Mouse (Mus musculus): ENCODE measurements around the gene Ankrd17. TPM values are rescaled to one million over a fixed set of nuclear protein-coding genes. Genes with fewer than 3 reads are reported as not detected.

Ankrd17 gene
- 135 and 138 TPM in 2 replicates for total RNA-seq (2017)

DNA sequence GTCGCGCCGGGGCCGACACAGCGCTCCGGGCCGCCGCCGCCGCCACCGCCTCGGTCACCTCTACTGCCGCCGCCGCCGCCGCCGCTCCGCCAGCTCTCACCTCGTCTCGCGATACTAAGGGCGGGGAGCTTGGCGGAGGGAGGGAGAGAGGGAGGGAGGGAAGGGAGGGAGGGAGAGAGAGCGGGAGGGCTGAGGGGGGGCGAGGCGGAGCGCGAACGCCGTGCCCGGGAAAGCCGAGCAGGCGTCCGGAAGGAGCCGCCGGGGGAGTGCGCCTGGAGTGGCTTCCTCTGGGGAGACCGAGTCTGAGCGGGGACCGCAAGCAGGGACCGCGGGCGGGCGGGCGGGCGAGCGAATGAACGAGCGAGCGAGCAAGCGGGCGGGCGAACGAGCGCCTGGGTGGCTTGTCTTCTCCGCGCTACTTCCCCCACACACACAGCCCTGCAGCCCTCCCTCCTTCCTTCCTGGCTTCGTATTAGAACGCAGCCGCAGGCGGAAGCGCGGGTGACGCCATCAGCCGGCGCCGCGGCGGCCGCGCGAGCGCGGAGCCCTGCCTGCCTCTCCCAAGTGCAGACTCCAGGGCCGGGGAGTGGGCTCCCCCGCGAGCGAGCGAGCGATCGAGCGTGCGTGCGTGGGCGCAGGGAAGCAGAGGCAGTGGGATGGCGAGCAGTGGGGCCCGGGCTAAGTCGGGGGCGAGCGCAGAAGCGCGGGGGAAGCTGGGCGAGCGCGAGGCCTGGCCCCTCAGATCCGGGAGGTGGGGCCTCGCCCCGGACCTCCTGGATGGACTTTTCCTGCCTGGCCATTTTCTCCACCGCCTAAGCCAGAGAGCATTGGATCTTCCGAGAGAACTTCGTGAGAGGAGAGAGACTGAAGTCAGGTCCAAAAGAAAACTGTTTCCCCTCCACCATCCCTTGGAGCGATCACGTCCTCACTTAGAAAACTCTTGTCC is at the start of gene Ankrd17:
Gene Ankrd17 (minus strand): TSS at position 457 of the 946 bp plus-strand sequence.
- ATAC-seq (ENCODE audit: extremely low read depth, insufficient number of reproducible peaks, low FRiP score, poor library complexity, severe bottlenecking): peak; percentile 89

DNA sequence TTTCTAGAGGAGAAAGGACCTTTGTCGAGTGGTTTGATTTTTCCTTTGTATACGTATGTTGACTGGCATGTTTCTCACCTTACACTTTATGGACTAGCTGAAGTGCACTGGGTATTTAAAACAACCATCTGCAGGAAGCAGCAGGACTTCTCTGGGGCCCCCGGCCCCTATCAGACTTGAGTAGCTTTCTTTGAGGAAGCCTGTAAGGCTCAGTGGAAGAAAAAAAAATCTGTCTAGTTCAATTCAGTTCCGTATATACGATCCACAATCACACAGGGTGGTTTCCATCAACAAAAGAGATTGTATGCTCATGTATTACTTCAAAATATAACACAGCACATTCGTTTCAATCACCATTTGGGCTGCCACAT is 48.5 kb upstream of the Ankrd17 start:
- ATAC-seq (ENCODE audit: extremely low read depth, insufficient number of reproducible peaks, low FRiP score, poor library complexity, severe bottlenecking): no peak

DNA sequence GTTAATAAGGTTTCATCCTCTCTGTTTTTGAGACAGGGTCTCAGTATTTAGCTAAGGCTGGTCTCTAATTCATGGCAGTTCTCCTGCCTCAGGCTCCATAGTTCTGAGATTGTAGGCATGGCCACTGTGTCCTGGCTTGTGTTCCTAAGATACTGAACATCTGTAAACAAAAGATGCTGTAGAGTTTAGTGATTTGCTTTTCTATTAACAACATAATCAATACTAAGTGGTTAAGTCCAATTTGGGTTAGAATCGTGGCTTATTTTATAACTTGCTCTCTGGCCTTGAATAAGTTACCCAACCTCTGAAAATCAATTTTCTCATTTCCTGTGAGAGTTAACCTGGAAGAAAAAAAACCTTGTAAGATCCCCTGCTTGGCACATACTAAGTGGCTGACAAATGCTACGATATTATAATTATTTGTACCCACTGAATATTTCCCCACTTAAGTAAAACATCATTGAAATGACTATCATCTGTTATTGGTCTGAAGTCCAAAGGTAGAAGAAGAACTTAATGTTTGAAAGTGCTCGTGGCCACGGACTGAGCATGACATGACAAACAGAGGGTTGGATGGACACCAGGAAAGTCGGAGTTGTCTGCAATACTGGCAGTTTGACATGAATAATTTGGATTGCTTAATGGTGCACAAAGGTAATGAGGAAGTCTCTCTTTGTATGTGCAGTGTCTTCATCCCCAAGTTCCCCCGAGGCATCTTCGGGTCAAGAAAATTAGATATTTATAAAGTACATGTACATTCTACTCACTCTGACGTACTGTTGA is 48.0 kb upstream of the Ankrd17 start:
- no peak for ATAC-seq (ENCODE audit: extremely low read depth, insufficient number of reproducible peaks, low FRiP score, poor library complexity, severe bottlenecking)

DNA sequence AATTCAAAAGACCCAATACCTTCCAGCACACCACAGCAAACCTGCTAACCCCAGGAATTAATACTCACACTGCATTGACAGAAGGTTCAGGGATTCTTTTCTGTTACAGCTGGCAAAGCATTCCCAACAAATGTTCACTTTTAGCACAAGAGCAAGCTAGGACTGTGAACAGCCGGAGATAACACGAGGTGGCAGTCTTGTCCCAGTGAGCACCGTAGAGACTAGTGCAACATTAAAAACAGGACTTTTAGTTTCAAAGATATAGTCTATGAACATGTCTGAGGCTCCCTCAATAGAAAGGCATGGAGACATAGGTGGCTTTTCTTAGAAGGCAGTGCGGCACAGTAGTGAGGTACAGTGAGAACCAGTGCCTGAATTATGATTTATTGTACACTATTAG is 38.8 kb upstream of the Ankrd17 start:
- no peak for ATAC-seq (ENCODE audit: extremely low read depth, insufficient number of reproducible peaks, low FRiP score, poor library complexity, severe bottlenecking)

DNA sequence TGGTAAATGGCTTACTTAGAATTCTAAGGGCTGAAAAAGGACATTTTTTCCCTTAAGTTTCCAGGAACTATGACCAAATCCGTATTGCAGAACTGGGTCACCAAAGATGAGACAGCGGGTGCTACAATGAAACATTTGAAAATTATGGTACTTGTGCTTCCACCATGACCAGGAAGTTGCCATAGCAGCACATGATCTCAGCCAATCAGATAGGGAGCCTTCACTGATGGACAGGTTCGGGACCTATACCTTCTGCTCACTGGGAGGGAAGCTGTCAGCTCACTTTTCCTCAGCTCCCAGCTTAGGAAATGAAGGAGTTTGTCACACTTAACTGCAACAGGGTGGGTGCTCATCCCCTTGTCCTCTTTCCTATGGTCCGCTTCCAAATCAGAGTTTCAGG is 30.4 kb upstream of the Ankrd17 start:
- ATAC-seq (ENCODE audit: extremely low read depth, insufficient number of reproducible peaks, low FRiP score, poor library complexity, severe bottlenecking): no peak

DNA sequence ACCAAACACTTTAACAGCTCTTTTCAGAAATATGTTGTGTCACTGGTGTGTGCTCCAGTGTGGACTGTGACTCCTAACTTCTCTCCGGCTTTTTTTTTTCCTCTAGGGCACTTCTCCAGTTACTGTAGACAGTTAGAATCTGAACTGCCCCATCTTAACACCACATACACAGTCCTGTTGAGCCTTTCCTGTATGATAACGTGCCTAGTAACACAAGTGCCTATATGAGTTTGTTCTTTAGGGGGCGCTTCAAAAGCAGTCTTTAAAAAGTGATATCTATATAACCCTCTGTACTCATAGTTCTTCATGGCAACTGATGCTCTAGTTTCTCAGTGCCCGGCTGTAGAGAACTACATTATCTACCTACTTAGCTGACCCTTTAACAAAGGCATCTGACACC is 27.9 kb upstream of the Ankrd17 start:
- no peak for ATAC-seq (ENCODE audit: extremely low read depth, insufficient number of reproducible peaks, low FRiP score, poor library complexity, severe bottlenecking)

DNA sequence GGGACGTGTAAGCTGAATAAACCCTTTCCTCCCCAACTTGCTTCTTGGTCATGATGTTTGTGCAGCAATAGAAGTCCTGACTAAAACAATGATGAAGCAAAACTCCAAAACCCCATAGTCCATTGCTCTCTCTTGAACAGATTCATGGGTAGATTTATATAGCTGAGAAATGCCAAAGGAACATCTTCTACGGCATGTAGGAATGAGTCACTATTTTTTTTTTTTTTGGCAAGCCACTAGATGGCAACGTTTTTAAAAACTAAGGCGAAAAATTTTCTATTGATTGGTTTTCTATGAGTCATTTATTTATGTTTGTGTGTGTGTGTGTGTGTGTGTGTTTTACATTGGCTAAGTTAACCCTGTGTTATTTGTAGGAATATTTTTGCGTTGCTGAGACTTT is 27.4 kb upstream of the Ankrd17 start:
- ATAC-seq (ENCODE audit: extremely low read depth, insufficient number of reproducible peaks, low FRiP score, poor library complexity, severe bottlenecking): no peak

DNA sequence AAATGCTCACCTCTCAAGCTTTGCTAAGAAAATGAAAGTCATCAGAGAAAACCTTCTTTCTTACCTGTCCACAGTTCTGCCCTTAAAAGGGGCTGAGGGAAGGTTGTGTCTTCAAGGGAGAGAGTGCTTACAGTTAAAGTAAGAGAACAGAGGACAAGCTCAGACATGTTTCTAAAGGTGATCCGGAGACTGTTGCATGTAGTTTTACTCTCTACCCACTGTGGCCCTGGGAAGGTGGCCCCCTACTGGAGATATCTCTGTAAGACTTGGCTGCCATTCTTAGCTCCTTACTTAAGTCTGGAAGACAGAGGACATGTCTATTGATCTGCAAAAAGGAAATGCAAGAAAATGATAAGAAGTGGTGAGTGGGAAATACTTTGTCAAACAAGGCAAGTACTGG is 16.7 kb upstream of the Ankrd17 start:
- peak; percentile 60 for ATAC-seq (ENCODE audit: extremely low read depth, insufficient number of reproducible peaks, low FRiP score, poor library complexity, severe bottlenecking)

DNA sequence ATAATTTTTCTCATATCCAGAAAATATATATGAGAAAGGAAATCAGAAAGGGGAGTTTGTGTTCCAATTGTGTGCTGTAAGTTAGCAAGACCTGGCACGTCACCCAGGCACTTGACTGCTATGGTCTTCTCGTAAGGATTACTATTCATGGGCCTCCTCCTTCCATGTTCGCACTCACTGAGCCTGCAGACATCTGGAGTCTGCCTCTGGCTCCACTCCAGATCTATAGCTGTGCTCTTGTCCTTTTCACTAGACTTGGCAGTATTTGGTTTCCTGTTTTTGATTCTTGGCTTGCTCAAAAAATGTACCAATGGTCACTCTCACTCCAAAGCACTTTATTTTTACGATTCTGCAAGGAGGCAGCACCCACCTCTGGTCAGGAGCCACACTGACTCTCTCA is 15.1 kb upstream of the Ankrd17 start:
- no peak for ATAC-seq (ENCODE audit: extremely low read depth, insufficient number of reproducible peaks, low FRiP score, poor library complexity, severe bottlenecking)

DNA sequence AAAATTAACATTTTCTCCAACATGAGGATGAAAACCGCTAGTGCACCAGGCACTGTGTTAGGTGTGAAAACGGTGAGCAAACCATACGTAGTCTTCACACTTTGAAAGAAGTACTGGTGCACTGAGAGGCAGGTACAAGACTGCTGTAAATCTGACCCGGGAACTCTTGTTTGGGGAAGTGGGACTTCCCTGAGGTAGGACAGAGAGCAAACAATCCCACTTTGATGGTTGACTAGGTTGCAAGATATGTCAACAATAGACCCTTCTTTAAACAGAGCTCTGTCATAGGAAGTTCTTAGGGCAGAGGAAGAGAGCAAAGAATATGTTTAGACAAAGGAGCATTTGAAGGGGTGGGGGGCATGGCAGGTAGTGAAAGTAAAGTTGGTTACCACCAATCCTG is 7.3 kb upstream of the Ankrd17 start:
- ATAC-seq (ENCODE audit: extremely low read depth, insufficient number of reproducible peaks, low FRiP score, poor library complexity, severe bottlenecking): no peak

DNA sequence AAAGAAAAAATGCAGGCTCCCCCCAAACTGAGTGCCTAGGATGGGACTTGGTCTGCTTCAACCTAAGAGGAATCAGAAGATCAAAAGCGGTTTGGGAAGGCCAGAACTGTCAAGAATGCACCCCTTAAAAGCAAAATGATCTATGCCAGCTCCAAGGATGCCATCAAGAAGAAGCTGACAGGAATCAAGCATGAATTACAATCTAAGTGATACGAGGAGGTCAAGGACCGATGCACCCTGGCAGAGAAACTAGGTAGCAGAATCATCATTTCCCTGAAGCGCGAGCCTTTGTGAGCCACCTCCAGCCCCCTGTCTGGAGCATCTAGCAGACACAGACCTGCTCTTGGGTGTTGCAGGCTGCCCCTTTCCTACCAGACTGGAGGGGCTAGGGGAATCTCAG is 4.0 kb upstream of the Ankrd17 start:
- ATAC-seq (ENCODE audit: extremely low read depth, insufficient number of reproducible peaks, low FRiP score, poor library complexity, severe bottlenecking): no peak

DNA sequence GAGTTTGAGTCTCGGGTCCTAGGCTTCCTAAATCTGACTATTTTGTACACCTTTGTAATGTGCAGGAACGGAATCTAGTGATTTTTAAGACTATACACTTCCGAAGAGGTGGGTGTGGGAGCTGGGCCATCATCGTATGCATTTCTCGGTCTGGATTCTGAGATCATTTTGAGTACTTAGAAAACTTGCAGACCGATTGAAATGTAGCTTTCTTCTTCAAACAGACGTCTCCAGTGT is 608 bp upstream of the Ankrd17 start, which contains the start of gene Gm9958:
Gene Gm9958 (plus strand): TSS at position 138 of the 237 bp plus-strand sequence.
- no peak for ATAC-seq (ENCODE audit: extremely low read depth, insufficient number of reproducible peaks, low FRiP score, poor library complexity, severe bottlenecking)

DNA sequence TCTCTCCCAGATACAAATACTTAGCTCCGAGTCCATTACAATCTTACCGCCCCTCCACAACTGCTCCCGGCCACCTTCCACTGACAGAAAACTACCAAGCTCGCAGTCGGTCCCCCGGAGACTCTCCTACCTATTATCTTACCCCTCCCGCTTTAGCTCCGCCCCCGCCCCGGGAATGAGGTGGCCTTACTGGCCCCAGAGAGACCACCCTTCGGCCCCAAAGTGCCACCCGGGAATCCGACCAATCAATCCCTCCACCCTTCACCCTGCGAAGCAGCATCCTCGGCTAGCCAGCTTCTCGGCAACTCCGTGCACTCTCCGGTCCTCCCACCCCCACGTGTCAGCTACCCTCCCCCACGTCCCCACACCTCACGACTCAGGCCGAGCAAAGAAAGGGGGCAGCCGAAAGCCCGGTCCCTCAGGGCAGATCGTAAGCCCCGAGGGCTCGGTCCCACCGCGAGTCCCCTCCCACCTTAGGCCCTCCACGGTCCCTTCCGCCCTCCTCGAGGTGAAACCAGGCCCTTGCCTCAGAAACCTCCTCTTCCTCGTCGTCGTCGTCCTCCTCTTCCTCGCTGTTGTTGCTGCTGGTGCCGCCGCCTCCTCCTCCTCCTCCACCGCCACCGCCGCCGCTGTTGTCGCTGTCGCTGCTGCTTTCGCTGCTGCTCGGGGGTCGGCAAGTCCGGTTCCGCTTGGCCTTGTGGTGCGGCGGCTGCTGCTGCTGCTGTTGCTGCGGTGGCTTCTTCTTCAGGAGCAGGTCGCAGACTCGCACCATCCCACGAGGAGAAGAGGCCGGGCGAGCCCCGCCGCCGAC is 1.0 kb downstream of the Ankrd17 start:
- peak; percentile 14; the same call in 1 of the 2 replicates for ATAC-seq (ENCODE audit: extremely low read depth, insufficient number of reproducible peaks, low FRiP score, poor library complexity, severe bottlenecking)

DNA sequence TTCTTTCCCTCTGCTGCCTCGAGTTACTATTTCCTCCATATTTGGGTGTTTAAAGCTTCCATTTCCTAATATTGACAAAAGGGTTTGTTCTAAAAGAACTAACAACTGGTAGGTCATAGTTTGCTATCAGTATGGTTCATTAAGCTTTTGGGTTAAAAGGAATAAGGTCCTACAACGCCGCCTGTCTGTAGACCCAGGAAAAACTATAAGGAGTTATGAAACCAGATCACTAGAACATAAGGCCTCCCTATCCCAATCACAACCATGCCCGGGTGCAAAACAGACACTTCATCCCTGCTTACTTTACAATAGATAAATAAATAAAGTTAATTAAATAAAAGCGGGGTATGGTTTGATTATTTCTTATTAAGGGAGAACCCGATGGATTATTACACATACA is 1.9 kb downstream of the Ankrd17 start:
- ATAC-seq (ENCODE audit: extremely low read depth, insufficient number of reproducible peaks, low FRiP score, poor library complexity, severe bottlenecking): peak; percentile 44; the same call in 1 of the 2 replicates

DNA sequence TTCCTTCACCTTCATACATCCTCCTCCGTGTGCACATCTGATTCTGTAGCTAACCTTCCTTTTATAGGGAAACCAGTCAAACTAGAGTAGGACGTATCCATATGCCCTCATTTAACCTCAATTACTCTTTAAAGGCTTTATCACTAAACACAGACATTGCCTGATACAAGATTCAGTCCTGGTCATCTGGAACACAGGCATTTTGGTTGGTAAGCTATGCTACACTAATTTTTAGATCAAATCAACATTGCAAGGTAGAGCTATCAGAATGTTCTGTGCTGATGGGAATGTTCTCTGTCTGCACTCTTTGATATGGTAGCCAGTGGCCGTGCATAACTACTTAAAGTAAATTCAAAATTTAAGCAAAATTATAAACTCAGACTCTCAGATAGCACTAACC is 10.6 kb downstream of the Ankrd17 start:
- ATAC-seq (ENCODE audit: extremely low read depth, insufficient number of reproducible peaks, low FRiP score, poor library complexity, severe bottlenecking): no peak

DNA sequence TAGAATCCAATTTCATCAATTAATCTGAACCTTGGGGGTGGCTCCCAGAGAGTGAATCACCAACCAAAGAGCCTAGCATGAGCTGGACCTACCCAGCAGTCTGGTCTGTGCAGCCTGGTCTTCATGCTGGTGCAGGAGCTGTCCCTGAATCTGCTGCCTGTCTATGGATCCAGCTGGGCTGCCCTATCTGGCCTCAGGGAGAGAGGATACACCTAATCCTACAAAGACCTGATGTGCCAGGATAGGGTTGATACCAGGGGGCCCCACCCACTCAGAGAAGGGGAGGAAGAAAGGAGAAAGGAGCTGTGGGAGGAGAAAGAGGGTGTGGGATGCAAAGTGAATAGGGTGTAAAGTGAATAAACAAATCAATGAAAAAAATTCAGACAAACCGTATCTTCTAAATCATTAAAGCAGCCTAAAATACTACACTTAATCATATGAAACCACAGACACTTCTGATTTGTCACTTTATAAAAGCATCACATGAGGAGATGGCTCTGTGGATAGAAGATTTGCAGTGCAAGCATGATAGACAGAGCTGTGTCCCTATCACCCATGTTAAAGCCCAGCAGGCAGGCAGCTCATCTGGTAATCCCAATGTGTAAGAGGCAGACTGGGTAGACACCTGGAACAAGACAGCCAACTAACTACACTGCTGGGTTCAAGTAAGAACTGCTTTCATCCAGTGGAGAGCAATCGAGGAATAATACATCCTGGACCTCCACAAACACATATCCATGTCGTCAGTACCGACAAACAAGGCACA is 12.6 kb downstream of the Ankrd17 start:
- 0 out of 2 replicates have a peak, but pooled peaks have one; percentile 3 for ATAC-seq (ENCODE audit: extremely low read depth, insufficient number of reproducible peaks, low FRiP score, poor library complexity, severe bottlenecking)

DNA sequence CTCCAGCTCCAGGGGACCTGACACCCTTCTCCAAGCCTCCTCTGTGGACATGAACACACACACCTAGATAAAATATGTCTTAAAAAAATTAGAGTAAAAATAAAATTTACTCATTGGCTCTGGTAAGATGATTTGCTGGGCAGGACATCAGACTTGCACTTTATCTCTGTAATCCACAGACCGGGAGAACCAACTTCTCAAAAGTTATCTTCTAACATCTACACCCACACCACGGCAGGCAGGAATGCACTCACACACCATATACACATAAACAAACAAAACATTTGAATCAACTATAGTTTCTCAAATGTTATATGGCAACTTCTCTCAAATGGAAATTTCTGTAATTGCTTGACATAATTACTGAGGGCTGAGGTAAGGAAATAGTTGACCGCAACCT is 19.5 kb downstream of the Ankrd17 start:
- ATAC-seq (ENCODE audit: extremely low read depth, insufficient number of reproducible peaks, low FRiP score, poor library complexity, severe bottlenecking): no peak

DNA sequence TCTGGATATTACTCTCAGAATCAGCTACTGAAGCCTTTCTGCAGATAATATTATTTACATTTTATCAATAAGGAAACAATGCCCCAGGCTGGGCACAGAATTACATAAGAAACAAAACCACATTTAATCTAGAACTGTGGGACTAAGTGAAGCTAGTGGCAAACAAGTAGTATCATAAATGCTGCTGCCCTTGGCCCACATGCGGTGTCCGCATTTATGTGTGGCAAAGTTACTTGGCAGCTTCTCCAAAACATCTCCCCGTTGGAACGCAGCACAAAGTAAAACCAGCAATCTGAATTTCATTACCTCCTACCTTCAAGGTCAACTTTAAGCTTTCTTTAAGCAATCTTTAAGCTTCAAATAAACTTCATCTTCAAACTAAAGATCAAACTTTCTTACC is 25.5 kb downstream of the Ankrd17 start:
- no peak for ATAC-seq (ENCODE audit: extremely low read depth, insufficient number of reproducible peaks, low FRiP score, poor library complexity, severe bottlenecking)

DNA sequence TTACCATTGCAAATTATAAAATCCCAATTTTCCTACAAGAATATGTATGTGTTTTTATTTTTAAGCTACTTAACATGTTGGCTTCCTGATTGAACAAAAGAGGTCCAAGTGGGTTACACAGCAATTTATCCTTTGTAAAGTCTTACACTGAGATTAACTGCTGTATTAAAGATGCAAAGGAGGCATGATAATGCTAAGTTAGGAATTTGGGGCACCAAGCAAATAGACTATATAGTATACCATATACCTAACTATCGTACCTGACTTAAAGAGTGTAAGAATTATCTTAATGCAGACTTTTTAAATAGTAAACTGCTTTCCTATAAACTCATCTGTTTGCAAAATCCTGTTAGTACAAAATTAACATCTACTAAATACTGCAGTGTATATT is 26.4 kb downstream of the Ankrd17 start:
- no peak for ATAC-seq (ENCODE audit: extremely low read depth, insufficient number of reproducible peaks, low FRiP score, poor library complexity, severe bottlenecking)
